In the genomic region with DNA sequence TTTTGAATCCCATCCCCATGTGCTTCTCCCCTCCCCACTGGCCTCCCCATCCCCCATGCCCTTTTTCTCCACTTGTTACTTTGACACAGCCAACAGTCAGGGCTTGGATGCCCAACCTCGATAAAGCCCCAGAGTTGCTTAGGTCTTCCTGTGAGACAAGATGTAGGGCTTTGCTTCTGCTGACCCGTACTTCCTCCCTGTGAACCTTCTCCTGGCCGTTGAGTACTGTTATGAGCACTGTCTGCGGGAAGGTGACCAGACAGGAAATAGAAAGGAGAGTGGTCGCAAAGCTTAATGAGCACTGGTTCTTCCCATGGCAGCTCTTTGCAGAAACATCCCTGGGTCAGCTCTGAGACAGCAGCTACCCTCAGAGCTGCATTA, we compare ENCODE assay signal across 9 mouse cellular contexts. TPM values are rescaled to one million over a fixed set of nuclear protein-coding genes. Genes with fewer than 3 reads are reported as not detected.
DNase-seq lines count a peak whose midpoint lies in the region; ATAC-seq lines count a peak whose summit lies in the region.
"Had no signal": no experiment of that assay in that cellular context is flagged by ENCODE, and none has a peak within 500 bp of the region (broad histone marks: within the 10 kb centered on the region; RNA-seq: fewer than 3 reads in every experiment).

No protein-coding gene starts in this region.

- H3K27me3 ChIP-seq in forebrain, embryonic 10.5 days (ENCODE audit: poor library complexity, severe bottlenecking), result no peaks in the 10 kb centered on the region
- H3K27me3 ChIP-seq in forebrain, embryonic 11.5 days (ENCODE audit: control insufficient read depth, insufficient read depth, low read length), result no peaks in the 10 kb centered on the region
- no peaks in the 10 kb centered on the region for H3K27me3 ChIP-seq in limb, embryonic 10.5 days (ENCODE audit: low read depth, poor library complexity, severe bottlenecking)
- H3K27me3 ChIP-seq in stomach, embryonic 16.5 days (ENCODE audit: control insufficient read depth, insufficient read depth, low read length), result no peaks in the 10 kb centered on the region

- peak overlapping the region; percentile 33; the same call in 1 of the 2 replicates for H3K27ac ChIP-seq in forebrain, embryonic 10.5 days
- H3K27ac ChIP-seq in forebrain, embryonic 11.5 days (ENCODE audit: low read depth, low read length), result no peak overlapping the region
- H3K27ac ChIP-seq in limb, embryonic 10.5 days, result peak overlapping the region; percentile 79
- peak overlapping the region; percentile 35; the same call in 1 of the 2 replicates for H3K27ac ChIP-seq in stomach, embryonic 16.5 days (ENCODE audit: low read length)

- no peak overlapping the region for H3K4me2 ChIP-seq in forebrain, embryonic 11.5 days (ENCODE audit: low read depth, low read length, severe bottlenecking)
- no peak overlapping the region for H3K4me2 ChIP-seq in stomach, embryonic 16.5 days (ENCODE audit: low read depth, low read length)

- no peak overlapping the region for H3K4me3 ChIP-seq in forebrain, embryonic 10.5 days
- H3K4me3 ChIP-seq in forebrain, embryonic 11.5 days (ENCODE audit: low read depth, low read length), result no peak overlapping the region
- H3K4me3 ChIP-seq in limb, embryonic 10.5 days, result no peak overlapping the region
- no peak overlapping the region for H3K4me3 ChIP-seq in stomach, embryonic 16.5 days (replicated peaks; ENCODE audit: low read length)

- WGBS in forebrain, embryonic 10.5 days, result 74% methylated on average over 5 of the region's 5 CpGs
- 74% methylated on average over 5 of the region's 5 CpGs for WGBS in forebrain, embryonic 11.5 days
- 35% methylated on average over 5 of the region's 5 CpGs for WGBS in limb, embryonic 10.5 days
- 35% methylated on average over 5 of the region's 5 CpGs for WGBS in stomach, embryonic 16.5 days

- no peak for DNase-seq in forebrain, embryonic 10.5 days (ENCODE audit: extremely low spot score, low spot score)
- DNase-seq in forebrain, embryonic 11.5 days (ENCODE audit: low spot score), result no peak
- DNase-seq in spleen, postnatal 10 days (ENCODE audit: low spot score in 2 of 2), result peak; percentile 29 to 35
- no peak for DNase-seq in spleen, postnatal 14 days (ENCODE audit: low spot score in 2 of 2)
- DNase-seq in limb, embryonic 10.5 days (ENCODE audit: low spot score), result no peak
- DNase-seq in layer of hippocampus, adult 8-10 months (ENCODE audit: low spot score in 2 of 2), result no peak
- DNase-seq in gastrocnemius, postnatal 25 days, result no peak
- DNase-seq: right cerebral cortex, adult 18-20 months had no signal

- peaks cover 25% of the 10 kb centered on the region for H3K4me1 ChIP-seq in forebrain, embryonic 10.5 days
- 0 out of 2 replicates have a peak, but pooled peaks cover 2% of the 10 kb centered on the region for H3K4me1 ChIP-seq in forebrain, embryonic 11.5 days (replicated peaks; ENCODE audit: control insufficient read depth, insufficient read depth, low read length)
- H3K4me1 ChIP-seq in limb, embryonic 10.5 days, result peaks cover 25% of the 10 kb centered on the region
- H3K4me1 ChIP-seq in stomach, embryonic 16.5 days (ENCODE audit: control insufficient read depth, insufficient read depth, low read length), result peaks cover 34% of the 10 kb centered on the region

- ATAC-seq in forebrain, embryonic 11.5 days (replicated peaks; ENCODE audit: low FRiP score), result no peak
- ATAC-seq in stomach, embryonic 16.5 days (ENCODE audit: insufficient read depth, low FRiP score), result no peak

- H3K9ac ChIP-seq in forebrain, embryonic 11.5 days (ENCODE audit: low read length), result no peak overlapping the region
- H3K9ac ChIP-seq in stomach, embryonic 16.5 days (ENCODE audit: low read length), result 0 out of 2 replicates have a peak overlapping the region, but pooled peaks have one; percentile 12

- no peaks in the 10 kb centered on the region for H3K36me3 ChIP-seq in forebrain, embryonic 10.5 days (replicated peaks)
- H3K36me3 ChIP-seq in forebrain, embryonic 11.5 days (ENCODE audit: control insufficient read depth, insufficient read depth, low read length), result no peaks in the 10 kb centered on the region
- no peaks in the 10 kb centered on the region for H3K36me3 ChIP-seq in limb, embryonic 10.5 days
- no peaks in the 10 kb centered on the region for H3K36me3 ChIP-seq in stomach, embryonic 16.5 days (ENCODE audit: control insufficient read depth, insufficient read depth, low read length)

- no peaks in the 10 kb centered on the region for H3K9me3 ChIP-seq in forebrain, embryonic 10.5 days
- no peaks in the 10 kb centered on the region for H3K9me3 ChIP-seq in forebrain, embryonic 11.5 days (ENCODE audit: control insufficient read depth, low read length)
- H3K9me3 ChIP-seq in limb, embryonic 10.5 days (replicated peaks), result no peaks in the 10 kb centered on the region
- H3K9me3 ChIP-seq in stomach, embryonic 16.5 days (replicated peaks; ENCODE audit: control insufficient read depth, low read length), result no peaks in the 10 kb centered on the region

RNA-seq across cellular contexts. Expression of a gene that starts 25.4 kb away (rescaled TPM):
- polyA plus RNA-seq in forebrain, embryonic 10.5 days (2016; fragmentation: Nextera tagmentation; extraction: Ambion mirVana), result 3.2 and 3.5 TPM in 2 replicates
- polyA plus RNA-seq in forebrain, embryonic 11.5 days (2014; fragmentation: Nextera tagmentation; extraction: Ambion mirVana), result 5.5 and 5.7 TPM in 2 replicates
- polyA plus RNA-seq in limb, embryonic 10.5 days (2016; fragmentation: Nextera tagmentation; extraction: Ambion mirVana), result 1.1 and 2.0 TPM in 2 replicates
- polyA plus RNA-seq in stomach, embryonic 16.5 days (2015; fragmentation: Nextera tagmentation; extraction: Ambion mirVana), result 6.3 and 6.6 TPM in 2 replicates
- total RNA-seq in layer of hippocampus, adult 8-10 months (2022), result 100 to 1,000 TPM; 467 to 536 (median 508) TPM
- 1 to 10 TPM; 4.7 to 5.7 TPM for total RNA-seq in gastrocnemius, postnatal 25 days (2021)

Comparison
In these comparisons a context has a peak if more than half of its experiments do, and no peak if none do; other contexts are left out.
1. DNase-seq: peak in spleen, postnatal 10 days (2 of 2); none in forebrain, embryonic 10.5 days (single experiment), forebrain, embryonic 11.5 days (single experiment), spleen, postnatal 14 days (0 of 2), limb, embryonic 10.5 days (single experiment), layer of hippocampus, adult 8-10 months (0 of 2) and gastrocnemius, postnatal 25 days (single experiment).